Mouse (Mus musculus) heart, adult 2 months (tissue): Measurements from ENCODE around the gene Cux2.

Experiments used
- CTCF ChIP-seq: fragments of 200-600 bp; IDR thresholded peaks from 2 replicates; pipeline ENCODE4 v1.8.1; 2022; ENCODE audit warnings: antibody characterized with exemption, mild to moderate bottlenecking, moderate library complexity
- EP300 ChIP-seq: fragments of 200-500 bp; IDR thresholded peaks from 2 replicates; pipeline ENCODE4 v1.6.1; 2011; ENCODE audit warnings: low read depth, low read length, control low read depth; ENCODE audit not compliant: insufficient read depth

DNA sequence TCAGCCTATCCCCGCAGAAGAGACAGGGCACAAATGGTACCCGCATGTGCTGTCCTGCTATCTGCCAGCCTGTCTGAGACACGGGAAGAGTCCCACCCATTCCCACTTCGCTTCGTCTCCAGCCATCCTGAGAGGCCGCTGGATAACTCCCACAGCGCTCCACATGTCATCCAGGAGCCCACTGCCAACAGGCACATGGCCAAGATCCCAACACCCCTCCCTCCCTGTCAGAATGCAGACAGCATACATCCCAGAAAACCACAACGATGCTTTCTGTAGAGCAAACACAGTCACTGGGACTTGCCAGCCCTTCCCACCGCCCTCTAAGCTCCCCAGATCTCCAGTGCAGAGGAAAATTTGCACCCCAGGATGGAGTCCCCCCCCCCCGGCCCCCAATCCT lies 90.2 kb downstream of the Cux2 start:
- TF ChIP-seq CTCF: no peak
- TF ChIP-seq EP300: no peak
